Mouse (Mus musculus) T-helper 17 cell (primary cell): ENCODE measurements at regions not wholly inside any gene's neighbourhood (a gene's known extent, or its start where the extent isn't known, plus 50 kb on each side); places are given as distances from the start of the nearest gene placed in this dataset.

Experiments
- in situ Hi-C, 2 experiments: fragments of 300-600 bp; cut with MboI, MseI; formaldehyde crosslinking; loops; 1 replicate in 1 of 2; 2 replicates in 1 of 2; pipeline ENCODE4 v1.15.1; 2025; ENCODE audit warnings: high pct_unique_total_duplicates in 2 of 2

GRCm38 (mm10) chr14:95082877-95083276 lies 798.2 kb upstream of the 4921530L21Rik start:
- in situ Hi-C loops = no loop called here

GRCm38 (mm10) chr14:95091691-95092395 lies 789.2 kb upstream of the 4921530L21Rik start:
- in situ Hi-C loops = loop anchor here in 1 of 2 experiments (10.0 kb wide), 1 partner anchor 457 kb away; no protein-coding TSS in a partner anchor

DNA sequence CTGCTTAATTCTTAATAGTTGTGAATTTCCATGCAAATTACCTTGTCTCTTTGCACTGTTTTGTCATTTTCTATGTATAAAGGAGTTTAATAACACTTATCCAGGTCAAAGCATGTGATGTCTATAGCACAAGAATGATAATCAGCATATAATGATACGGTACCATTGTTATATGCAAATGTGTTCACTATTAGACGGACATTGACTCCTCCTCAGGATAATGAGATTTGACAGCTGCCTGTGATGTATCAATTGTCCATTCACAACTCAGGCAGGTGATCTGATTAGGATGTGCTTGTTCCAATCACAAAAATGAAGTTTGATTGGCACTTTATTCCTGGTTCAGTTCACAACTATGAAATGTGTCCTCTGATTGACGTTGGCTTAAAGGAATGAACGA lies 767.2 kb upstream of the 4921530L21Rik start:
- in situ Hi-C loops = no loop called here
